Mouse (Mus musculus) heart, postnatal 0 days (tissue): ENCODE measurements around the gene A930004D18Rik.

Source experiments
- CTCF ChIP-seq: IDR thresholded peaks from 2 replicates; pipeline ENCODE4 v1.5.1; 2016; ENCODE audit warnings: antibody characterized with exemption, control low read depth, low read depth
- EP300 ChIP-seq: IDR thresholded peaks from 2 replicates; pipeline ENCODE4 v1.6.1; 2016; ENCODE audit warnings: antibody characterized with exemption, low read depth

GRCm38 (mm10) chr2:18053951-18054530, 16.5 kb upstream of the A930004D18Rik start:
- TF ChIP-seq CTCF, result no peak
- no peak for TF ChIP-seq EP300
